Mouse (Mus musculus) adrenal gland, postnatal 36 days (tissue): ENCODE measurements around the gene Eif5a. TPM values are rescaled to one million over a fixed set of nuclear protein-coding genes. Genes with fewer than 3 reads are reported as not detected.
"Not testable (repeated sequence)": the region's sequence is repeated elsewhere in the genome, so short reads cannot be mapped to it uniquely, and the experiment has no call there.

ENCODE experiments used
- DNase-seq, 2 experiments: peaks; one replicate each; pipeline ENCODE4 v3.0.0; 2021; ENCODE audit warnings: mixed read lengths in 1 of 2
- total RNA-seq, 2 experiments: library from RNA; stranded (reverse); gene quantifications; 2 replicates each; pipeline ENCODE4 v1.2.3; 2021

The Eif5a gene
- total RNA-seq, 2 experiments from 2014 or later, result 619 to 640 TPM

DNA sequence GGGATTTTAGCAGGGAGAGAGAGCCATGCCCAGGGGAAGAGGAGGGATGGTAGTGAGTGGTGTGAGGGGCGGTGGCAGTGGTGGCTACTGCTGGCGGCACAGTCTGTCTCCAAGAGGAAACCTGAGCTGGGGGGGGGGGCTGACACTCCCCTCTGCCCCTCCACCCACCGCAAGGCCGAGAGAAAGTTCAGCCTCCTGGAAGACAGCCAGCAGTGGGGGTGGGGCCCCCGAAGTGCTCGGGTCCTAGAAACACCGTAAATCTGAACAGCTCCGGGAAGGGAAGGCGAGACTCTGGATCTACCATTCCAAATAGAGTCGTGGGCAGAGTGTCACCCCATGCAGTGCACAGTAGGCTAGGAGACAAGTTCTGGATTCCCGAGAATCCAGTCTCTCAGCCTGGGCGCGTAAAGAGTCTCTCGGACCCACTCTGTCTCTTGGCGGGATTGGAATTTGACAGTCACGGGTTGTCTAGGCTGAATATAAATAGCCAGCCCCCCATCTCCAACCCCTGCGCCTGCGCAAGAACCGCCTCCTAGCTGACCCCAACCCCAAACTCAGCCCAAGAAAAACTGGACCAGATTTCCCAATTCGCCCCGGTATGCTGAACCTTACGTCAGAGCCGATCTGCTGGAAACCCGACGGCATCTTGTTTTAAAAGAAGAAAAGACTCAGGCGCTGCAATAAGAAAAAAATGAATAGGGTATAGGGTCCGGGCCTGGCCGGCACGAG is 25.7 kb upstream of the Eif5a start:
- DNase-seq, result peak; percentile 62 to 80

DNA sequence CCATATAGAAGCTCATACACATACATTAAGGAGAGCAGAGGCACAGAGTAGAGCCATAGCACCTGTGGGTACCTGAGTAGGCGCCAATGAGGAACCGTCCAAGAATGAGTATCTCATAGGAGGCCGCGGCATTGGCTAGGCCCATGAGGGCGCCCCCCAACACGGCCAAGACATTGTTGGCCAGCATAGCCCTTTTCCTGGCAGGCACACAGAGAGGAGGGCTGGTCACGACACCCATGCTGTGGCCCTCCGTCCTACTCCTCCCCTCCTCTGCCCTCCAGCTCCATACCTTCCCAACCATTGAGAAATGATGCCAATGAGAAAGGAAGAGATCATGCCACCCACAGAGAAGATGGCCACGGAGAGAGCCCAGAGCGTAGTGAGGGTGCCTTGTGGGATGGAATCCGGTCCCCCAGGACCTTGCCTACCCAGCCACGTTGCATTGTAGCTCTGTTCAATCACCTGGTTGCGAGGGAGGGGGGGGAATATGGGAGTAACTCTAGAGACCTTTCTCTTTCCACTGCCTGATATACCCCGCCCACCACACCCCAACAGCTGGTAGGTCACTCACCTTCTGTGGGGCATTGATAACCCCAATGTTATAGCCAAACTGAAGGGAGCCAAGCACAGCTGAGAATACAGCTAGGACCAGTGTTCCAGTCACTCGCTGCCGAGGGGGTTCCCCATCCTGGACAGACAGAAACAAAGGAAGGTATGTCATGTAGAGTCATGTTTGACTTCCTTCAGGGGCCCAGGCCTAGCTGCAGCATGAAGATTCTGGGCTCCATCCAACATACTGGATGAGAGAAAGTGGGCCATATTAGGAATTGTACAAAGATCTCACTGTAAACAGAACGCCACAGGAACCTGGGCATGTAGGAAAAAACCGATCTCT is 24.5 kb upstream of the Eif5a start:
- DNase-seq, result no peak

- DNase-seq, result peak; percentile 73 to 75
Observed at GRCm38 (mm10) chr11:69945216-69945615, 23.5 kb upstream of the Eif5a start.

- DNase-seq, result no peak
Observed at GRCm38 (mm10) chr11:69940962-69941361, 19.2 kb upstream of the Eif5a start.

DNA sequence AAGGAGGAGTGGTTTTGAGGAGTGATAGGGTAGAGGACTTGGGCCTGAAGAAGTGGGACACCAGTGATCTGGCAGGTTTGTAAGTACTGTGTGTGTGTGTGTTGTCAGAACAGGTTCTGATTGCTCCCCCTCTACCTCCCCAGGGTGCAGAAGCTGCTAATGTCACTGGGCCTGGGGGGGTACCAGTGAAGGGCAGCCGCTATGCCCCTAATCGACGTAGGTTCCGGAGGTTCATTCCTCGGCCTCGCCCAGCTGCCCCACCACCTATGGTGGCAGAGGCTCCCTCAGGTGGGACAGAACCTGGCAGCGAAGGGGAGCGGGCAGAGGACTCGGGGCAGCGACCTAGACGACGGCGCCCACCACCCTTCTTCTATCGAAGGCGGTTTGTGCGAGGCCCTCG is 18.0 kb upstream of the Eif5a start:
- DNase-seq, result no peak

GRCm38 (mm10) chr11:69939181-69939580 is 17.4 kb upstream of the Eif5a start:
- no peak for DNase-seq

DNA sequence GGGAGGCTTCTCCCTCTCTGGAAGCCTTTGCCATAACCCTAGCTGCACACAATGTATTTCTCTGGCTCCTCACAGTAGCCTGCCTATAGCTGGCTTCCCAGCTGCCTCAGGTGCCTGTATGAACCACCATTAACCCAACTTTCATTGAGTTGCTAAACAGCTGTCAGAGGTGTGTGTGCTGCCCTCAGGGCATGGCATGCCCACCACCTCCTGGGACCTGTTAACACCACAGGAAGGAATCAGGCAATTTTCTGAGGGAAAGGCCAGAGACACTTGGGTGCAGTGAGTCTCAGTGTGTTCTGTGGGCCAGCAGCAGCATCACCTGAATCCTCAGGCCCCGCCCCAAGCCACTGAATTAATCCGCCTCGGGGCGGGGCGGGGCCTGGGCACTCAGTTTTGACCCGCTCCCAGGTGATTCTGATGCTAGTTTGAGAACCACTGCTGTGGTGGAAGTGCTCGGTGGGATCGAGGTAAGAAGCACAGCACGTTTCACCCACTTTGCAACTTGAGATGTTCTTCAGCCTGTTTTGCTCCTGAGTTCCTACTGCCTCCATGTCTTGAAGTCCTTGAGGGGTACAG is 16.7 kb upstream of the Eif5a start:
- DNase-seq, result no peak

DNA sequence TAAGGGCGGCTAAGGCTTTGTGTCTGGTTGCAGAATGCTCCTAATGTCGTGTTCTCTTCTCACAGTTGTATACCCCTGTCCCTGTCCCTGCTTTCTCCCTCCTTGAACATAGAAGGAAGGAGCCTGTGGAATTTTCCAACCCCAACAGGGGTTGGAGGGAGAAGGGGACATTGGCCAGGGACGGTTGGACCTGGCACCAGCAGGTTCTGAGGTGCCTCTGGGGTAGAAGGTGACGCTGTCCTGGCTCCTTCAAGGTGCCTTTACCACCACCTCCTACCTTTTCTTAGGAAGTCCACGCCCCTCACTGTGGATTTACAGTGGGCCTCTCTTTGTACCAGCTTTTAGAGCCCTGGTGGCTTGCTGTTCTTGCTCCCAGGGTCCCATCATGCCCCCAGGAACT is 16.1 kb upstream of the Eif5a start:
- DNase-seq, result no peak

- peak in 1 of 2 experiments; percentile 59 for DNase-seq
Observed at GRCm38 (mm10) chr11:69937385-69937784, 15.6 kb upstream of the Eif5a start.

GRCm38 (mm10) chr11:69936714-69937347 is 15.1 kb upstream of the Eif5a start:
- DNase-seq, result no peak

- no peak for DNase-seq
Observed at GRCm38 (mm10) chr11:69936156-69936555, 14.4 kb upstream of the Eif5a start.

- DNase-seq, result peak; percentile 90 to 94
Observed at GRCm38 (mm10) chr11:69935137-69935879, 13.6 kb upstream of the Eif5a start, which contains the start of gene Ybx2. Gene Ybx2 (plus strand): TSS chr11:69935796.

- DNase-seq, result no peak
Observed at GRCm38 (mm10) chr11:69934681-69935080, 12.9 kb upstream of the Eif5a start.

GRCm38 (mm10) chr11:69934169-69934568 is 12.4 kb upstream of the Eif5a start:
- peak; percentile 94 to 96 for DNase-seq

DNA sequence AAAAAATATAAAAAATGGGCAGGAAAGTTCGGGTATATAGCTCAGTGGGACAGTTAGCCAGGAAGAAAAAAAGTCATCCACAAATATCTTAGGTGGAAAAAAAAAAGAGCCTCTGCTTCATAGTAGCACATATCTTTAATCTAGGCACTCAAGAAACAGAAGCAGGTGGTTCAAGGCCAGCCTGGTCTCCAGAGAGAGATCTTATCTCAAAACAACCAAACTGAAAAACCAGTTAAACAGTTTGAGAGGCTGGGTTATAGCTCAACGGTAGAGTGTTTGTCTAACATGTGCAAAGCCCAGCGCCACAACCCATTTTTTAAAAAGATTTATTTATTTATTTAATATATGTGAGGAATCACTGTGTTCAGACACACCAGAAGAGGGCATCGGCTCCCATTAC is 11.3 kb upstream of the Eif5a start:
- no peak for DNase-seq

- DNase-seq, result no peak
Observed at GRCm38 (mm10) chr11:69932254-69932653, 10.5 kb upstream of the Eif5a start.

DNA sequence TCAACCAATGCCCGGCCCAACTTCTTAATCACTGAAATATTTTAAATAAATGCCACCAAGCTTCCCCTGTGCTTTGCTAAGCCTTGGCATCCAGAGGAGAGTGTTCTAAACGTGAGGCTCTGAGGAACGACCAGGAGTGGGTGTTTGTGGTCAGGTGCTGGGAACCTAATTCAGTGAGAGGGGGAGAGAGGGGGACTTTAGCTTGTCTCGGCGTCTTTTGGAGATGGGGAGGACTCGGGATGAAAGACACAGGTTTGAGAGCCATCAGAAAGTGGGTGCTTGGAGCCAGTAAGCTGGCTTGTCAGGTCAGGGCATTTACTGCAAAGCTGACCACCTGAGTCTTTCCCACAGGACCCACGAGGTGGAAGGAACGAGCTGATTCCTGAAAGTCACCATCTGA is 10.0 kb upstream of the Eif5a start:
- DNase-seq, result no peak

DNA sequence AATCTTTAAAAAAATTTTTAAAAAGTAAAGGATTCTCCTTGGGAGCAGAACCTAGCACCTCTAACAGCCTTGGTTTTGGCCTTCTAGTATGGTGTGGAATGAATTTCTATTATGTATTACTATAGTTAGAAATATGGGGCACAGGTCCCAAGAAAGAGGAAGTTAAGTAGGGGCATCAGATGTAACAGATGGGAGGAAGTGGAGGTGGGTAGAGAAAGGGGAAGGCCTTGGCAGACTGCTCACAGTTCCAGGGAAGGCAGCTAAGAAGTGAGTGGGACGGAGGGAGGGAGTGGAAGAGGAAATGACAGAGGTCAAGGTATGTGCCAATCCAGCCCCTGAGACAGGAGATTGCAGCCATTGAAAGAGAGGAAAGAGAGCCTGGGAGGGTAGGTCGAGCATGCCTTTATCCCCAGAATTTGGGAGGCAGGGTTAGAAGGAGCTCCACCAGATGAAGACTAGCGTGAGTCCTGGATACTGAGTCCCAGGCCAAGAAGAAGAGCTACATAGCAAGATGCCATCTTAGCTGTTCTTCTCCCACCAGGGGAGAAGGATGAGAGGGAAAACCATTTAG is 9.3 kb upstream of the Eif5a start:
- no peak for DNase-seq

DNA sequence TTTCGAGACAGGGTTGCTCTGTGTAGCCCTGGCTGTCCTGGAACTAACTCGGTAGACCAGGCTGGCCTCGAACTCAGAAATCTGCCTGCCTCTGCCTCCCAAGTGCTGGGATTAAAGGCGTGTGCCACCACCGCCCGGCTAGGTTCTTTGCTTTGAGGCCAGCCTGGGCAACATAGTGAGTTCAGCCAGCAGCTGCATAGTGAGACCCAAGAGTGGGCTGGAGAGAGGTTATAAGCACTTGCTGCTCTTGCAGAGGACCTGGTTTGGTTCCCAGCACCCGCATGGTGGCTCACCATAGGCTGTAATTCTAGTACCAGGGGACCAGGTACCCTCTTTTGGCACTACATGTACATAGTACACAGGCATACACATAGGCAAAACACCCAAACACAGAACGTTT is 8.4 kb upstream of the Eif5a start:
- not testable (repeated sequence) for DNase-seq

GRCm38 (mm10) chr11:69929712-69930111 is 8.0 kb upstream of the Eif5a start:
- DNase-seq, result no peak

DNA sequence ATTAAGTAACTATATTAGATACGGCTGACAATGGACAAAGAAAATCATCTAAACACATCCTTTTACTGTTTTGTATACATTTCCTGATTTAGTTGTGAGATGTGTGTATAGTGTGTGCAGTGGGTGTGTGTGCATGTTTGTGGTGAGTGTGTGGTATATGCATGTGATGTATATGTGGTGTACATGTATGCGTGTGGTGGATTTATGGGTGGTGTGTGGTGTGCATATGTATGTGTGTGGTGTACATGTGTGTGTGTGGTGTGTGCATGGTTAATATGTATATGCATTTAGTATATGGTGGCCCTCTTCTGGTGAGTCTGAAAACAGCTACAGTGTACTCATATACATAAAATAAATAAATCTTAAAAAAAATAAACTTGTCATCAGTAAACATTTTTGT is 5.7 kb upstream of the Eif5a start:
- DNase-seq, result no peak
